In the genomic region with DNA sequence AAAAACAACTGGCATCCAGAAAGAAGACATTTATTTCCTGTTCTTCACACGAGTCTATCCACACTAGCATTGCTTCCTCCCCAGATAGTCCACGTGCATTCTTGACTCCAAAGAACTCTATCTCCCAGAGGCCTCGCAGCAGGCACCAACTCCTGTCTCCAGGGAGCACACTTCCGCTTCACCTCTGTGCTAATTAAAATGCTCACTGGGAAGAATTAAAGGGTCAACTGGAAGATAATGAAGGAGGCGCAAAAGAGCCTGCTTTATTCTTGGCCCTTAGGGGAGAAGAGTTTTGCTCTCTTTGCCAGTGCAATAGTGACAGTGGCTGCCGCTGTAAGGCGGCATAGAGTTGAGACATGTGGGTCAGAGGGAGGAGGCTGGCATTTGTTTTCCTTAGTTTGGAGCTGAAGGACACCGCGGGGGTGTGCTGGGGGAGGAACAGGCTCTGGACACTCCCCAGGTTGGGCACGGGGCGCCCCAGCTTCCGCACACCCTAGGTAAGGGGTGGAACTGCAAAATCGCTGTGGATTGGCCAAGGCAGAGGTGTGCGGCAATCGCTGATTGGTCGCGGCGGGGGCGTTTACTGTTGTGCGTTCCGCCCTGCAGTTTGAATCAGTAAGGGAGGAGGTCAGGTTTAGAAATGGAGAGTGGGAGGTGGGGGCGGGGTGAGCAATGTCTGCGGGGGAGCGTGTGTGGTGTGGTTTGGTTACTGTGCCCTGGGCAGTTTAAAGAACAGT, we compare ENCODE assay signal across 8 mouse cellular contexts. TPM values are rescaled to one million over a fixed set of nuclear protein-coding genes. Genes with fewer than 3 reads are reported as not detected.
A peak's percentile ranks its signal among the peaks of the same experiment; 100 is the strongest.
DNase-seq lines count a peak whose midpoint lies in the region; ATAC-seq and TF ChIP-seq lines count a peak whose summit lies in the region.

No protein-coding gene starts in this region.

- intact Hi-C loops in heart, postnatal 25 days (cut with DNase I), result no loop called here

- H3K9ac ChIP-seq in forebrain, embryonic 16.5 days (replicated peaks; ENCODE audit: low read depth, low read length), result peak overlapping the region; percentile 63
- H3K9ac ChIP-seq in neural tube, embryonic 14.5 days (replicated peaks; ENCODE audit: low read depth, low read length), result peak overlapping the region; percentile 39; the same call in 1 of the 2 replicates

- H3K4me3 ChIP-seq in cerebellum, adult 2 months (replicated peaks; ENCODE audit: insufficient read depth, low read depth, low read length), result peak overlapping the region; percentile 67
- H3K4me3 ChIP-seq in forebrain, embryonic 16.5 days (replicated peaks; ENCODE audit: low read length), result peak overlapping the region; percentile 60
- peak overlapping the region; percentile 40 for H3K4me3 ChIP-seq in neural tube, embryonic 14.5 days (ENCODE audit: low read depth, low read length)

- peak; percentile 95 for ATAC-seq in forebrain, embryonic 16.5 days
- ATAC-seq in neural tube, embryonic 14.5 days (ENCODE audit: low read depth), result peak; percentile 94

- peak; percentile 94 for DNase-seq in MEL-GATA-1-ER (ENCODE audit: extremely low read depth, low read depth)
- DNase-seq in cerebellum, adult 2 months, result peak; percentile 92 to 96
- DNase-seq in heart, postnatal 25 days (ENCODE audit: low spot score), result peak; percentile 85
- DNase-seq in layer of hippocampus, adult 18-20 months (ENCODE audit: low spot score in 2 of 2), result peak; percentile 81 to 93
- DNase-seq in lung, adult 18-20 months, result peak; percentile 97 to 98
- DNase-seq in testis, postnatal 10 days (ENCODE audit: low spot score), result peak; percentile 93

- peaks cover 6% of the 10 kb centered on the region; the same call in 1 of the 2 replicates for H3K4me1 ChIP-seq in cerebellum, adult 2 months (ENCODE audit: control insufficient read depth, insufficient read depth, low read length)
- peaks cover 25% of the 10 kb centered on the region for H3K4me1 ChIP-seq in forebrain, embryonic 16.5 days (replicated peaks; ENCODE audit: control insufficient read depth, insufficient read depth, low read length)
- peaks cover 5% of the 10 kb centered on the region; the same call in 1 of the 2 replicates for H3K4me1 ChIP-seq in neural tube, embryonic 14.5 days (ENCODE audit: control insufficient read depth, insufficient read depth, low read length)

- peak; percentile 67; the same call in 1 of the 2 replicates for TF ChIP-seq POLR2A in cerebellum, adult 2 months (IDR thresholded peaks at IDR 0.05; ENCODE audit: borderline replicate concordance, insufficient read depth, low read length)

- no peak for TF ChIP-seq CTCF in cerebellum, adult 2 months (IDR thresholded peaks at IDR 0.05; ENCODE audit: borderline replicate concordance, insufficient read depth, low read depth, low read length)

- no peaks in the 10 kb centered on the region for H3K36me3 ChIP-seq in forebrain, embryonic 16.5 days (ENCODE audit: control insufficient read depth, insufficient read depth)
- no peaks in the 10 kb centered on the region for H3K36me3 ChIP-seq in neural tube, embryonic 14.5 days (ENCODE audit: control insufficient read depth, insufficient read depth, low read length)

- H3K27me3 ChIP-seq in cerebellum, adult 2 months (ENCODE audit: control insufficient read depth, insufficient read depth, low read length), result no peaks in the 10 kb centered on the region
- no peaks in the 10 kb centered on the region for H3K27me3 ChIP-seq in forebrain, embryonic 16.5 days (replicated peaks; ENCODE audit: control insufficient read depth, insufficient read depth, low read length)
- H3K27me3 ChIP-seq in neural tube, embryonic 14.5 days (ENCODE audit: control insufficient read depth, insufficient read depth, low read length), result no peaks in the 10 kb centered on the region; the same call in 1 of the 2 replicates

- peak overlapping the region; percentile 93 for H3K4me2 ChIP-seq in forebrain, embryonic 16.5 days (ENCODE audit: low read length)
- peak overlapping the region; percentile 72 for H3K4me2 ChIP-seq in neural tube, embryonic 14.5 days (ENCODE audit: low read depth, low read length)

- WGBS in cerebellum, adult 2 months, result 2% methylated on average over 24 of the region's 24 CpGs
- WGBS in forebrain, embryonic 16.5 days, result 2% methylated on average over 24 of the region's 24 CpGs
- under 1% methylated on average over 24 of the region's 24 CpGs for WGBS in neural tube, embryonic 14.5 days

- peak overlapping the region; percentile 75 for H3K27ac ChIP-seq in cerebellum, adult 2 months (ENCODE audit: insufficient read depth, low read length)
- peak overlapping the region; percentile 73 for H3K27ac ChIP-seq in forebrain, embryonic 16.5 days (ENCODE audit: low read length)
- H3K27ac ChIP-seq in neural tube, embryonic 14.5 days (ENCODE audit: low read depth, low read length), result peak overlapping the region; percentile 58

- no peaks in the 10 kb centered on the region for H3K9me3 ChIP-seq in forebrain, embryonic 16.5 days (ENCODE audit: control insufficient read depth, low read length)
- H3K9me3 ChIP-seq in neural tube, embryonic 14.5 days (ENCODE audit: control insufficient read depth, low read length), result no peaks in the 10 kb centered on the region

RNA-seq across cellular contexts. Expression of a gene that starts 2.0 kb away (rescaled TPM):
- 21.1 and 24.2 TPM in 2 replicates for polyA plus RNA-seq in cerebellum, adult 2 months (2012; rRNA removed)
- 24.2 and 24.5 TPM in 2 replicates for polyA plus RNA-seq in forebrain, embryonic 16.5 days (2015; fragmentation: Nextera tagmentation; extraction: Ambion mirVana)
- total RNA-seq in heart, postnatal 25 days (2021), result 100 to 1,000 TPM; 188 to 200 TPM
- total RNA-seq in layer of hippocampus, adult 18-20 months (2021), result 10 to 100 TPM; 23.3 to 26.0 TPM
- polyA plus RNA-seq in neural tube, embryonic 14.5 days (2014; fragmentation: Nextera tagmentation; extraction: Ambion mirVana), result 15.8 and 19.2 TPM in 2 replicates

RNA-seq across cellular contexts. Expression of a gene that starts 13.3 kb away (rescaled TPM):
- 1.3 and 1.9 TPM in 2 replicates for polyA plus RNA-seq in cerebellum, adult 2 months (2012; rRNA removed)
- polyA plus RNA-seq in forebrain, embryonic 16.5 days (2015; fragmentation: Nextera tagmentation; extraction: Ambion mirVana), result not detected in 2 replicates
- under 1 TPM; 0.18 to 0.59 TPM for total RNA-seq in heart, postnatal 25 days (2021)
- total RNA-seq in layer of hippocampus, adult 18-20 months (2021), result not detected
- 0.40 and 0.60 TPM in 2 replicates for polyA plus RNA-seq in neural tube, embryonic 14.5 days (2014; fragmentation: Nextera tagmentation; extraction: Ambion mirVana)

RNA-seq across cellular contexts. Expression of a gene that starts 41.8 kb away (rescaled TPM):
- 1.2 and 1.3 TPM in 2 replicates for polyA plus RNA-seq in cerebellum, adult 2 months (2012; rRNA removed)
- 0.57 and 0.81 TPM in 2 replicates for polyA plus RNA-seq in forebrain, embryonic 16.5 days (2015; fragmentation: Nextera tagmentation; extraction: Ambion mirVana)
- 1 to 10 TPM; 2.2 to 4.7 TPM for total RNA-seq in heart, postnatal 25 days (2021)
- total RNA-seq in layer of hippocampus, adult 18-20 months (2021), result under 1 TPM; 0.64 to 0.71 TPM
- 0.54 and 3.2 TPM in 2 replicates for polyA plus RNA-seq in neural tube, embryonic 14.5 days (2014; fragmentation: Nextera tagmentation; extraction: Ambion mirVana)

RNA-seq across cellular contexts. Expression of a gene that starts 41.9 kb away (rescaled TPM):
- polyA plus RNA-seq in cerebellum, adult 2 months (2012; rRNA removed), result 26.7 and 28.5 TPM in 2 replicates
- 14.4 and 16.4 TPM in 2 replicates for polyA plus RNA-seq in forebrain, embryonic 16.5 days (2015; fragmentation: Nextera tagmentation; extraction: Ambion mirVana)
- 10 to 100 TPM; 22.7 to 23.9 TPM for total RNA-seq in heart, postnatal 25 days (2021)
- 10 to 100 TPM; 22.1 to 23.3 TPM for total RNA-seq in layer of hippocampus, adult 18-20 months (2021)
- polyA plus RNA-seq in neural tube, embryonic 14.5 days (2014; fragmentation: Nextera tagmentation; extraction: Ambion mirVana), result 14.0 and 14.2 TPM in 2 replicates

RNA-seq across cellular contexts. Expression of a gene that starts 47.3 kb away (rescaled TPM):
- polyA plus RNA-seq in cerebellum, adult 2 months (2012; rRNA removed), result not detected in 2 replicates
- not detected in 2 replicates for polyA plus RNA-seq in forebrain, embryonic 16.5 days (2015; fragmentation: Nextera tagmentation; extraction: Ambion mirVana)
- total RNA-seq in heart, postnatal 25 days (2021), result not detected
- not detected for total RNA-seq in layer of hippocampus, adult 18-20 months (2021)
- not detected in 2 replicates for polyA plus RNA-seq in neural tube, embryonic 14.5 days (2014; fragmentation: Nextera tagmentation; extraction: Ambion mirVana)

Comparison
In these comparisons a context has a peak if more than half of its experiments do, and no peak if none do; other contexts are left out.
1. Peak in every context shown above with its lines: DNase-seq, ATAC-seq, H3K4me3 ChIP-seq and H3K27ac ChIP-seq.